Mouse (Mus musculus) megakaryocyte, embryonic 14.5 days (primary cell): ENCODE measurements at regions not wholly inside any gene's neighbourhood (a gene's known extent, or its start where the extent isn't known, plus 50 kb on each side); places are given as distances from the start of the nearest gene placed in this dataset.

Experiments used
- FLI1 ChIP-seq: IDR thresholded peaks from 2 replicates; pipeline ENCODE4 v1.6.1; 2012; ENCODE audit warnings: low read length, inconsistent platforms, mixed read lengths
- GATA1 ChIP-seq: IDR thresholded peaks from 3 replicates; pipeline ENCODE4 v1.6.1; 2012; ENCODE audit warnings: mixed read lengths, low read length, inconsistent platforms, borderline replicate concordance

- no peak for TF ChIP-seq GATA1
- no peak for TF ChIP-seq FLI1
These were observed 50.3 kb upstream of the 4930470P17Rik start for GRCm38 (mm10) chr2:170652128-170652527.
